Mouse (Mus musculus): ENCODE data around the gene Fzd5.

Gene Fzd5

DNA sequence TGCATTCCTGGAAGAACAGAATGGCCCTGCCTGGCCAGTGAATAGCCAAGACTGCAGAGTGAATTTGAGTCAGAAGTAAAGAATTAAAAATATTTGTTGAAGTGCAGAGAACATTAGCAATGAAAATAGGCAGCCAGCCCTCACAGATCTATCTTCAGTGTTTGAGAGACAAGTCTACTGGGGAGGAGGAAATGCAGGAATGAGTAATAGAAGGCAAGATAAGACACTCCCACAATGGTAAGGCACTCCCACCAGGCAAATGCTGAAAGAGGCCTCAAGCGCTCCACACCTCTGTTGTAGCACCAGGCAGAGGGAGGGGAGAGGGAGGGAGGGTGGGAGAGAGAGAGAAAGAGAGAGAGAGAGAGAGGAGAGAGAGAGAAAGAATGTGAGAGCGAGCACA lies 22.1 kb downstream of the Fzd5 start:
- TF ChIP-seq GATA4 (IDR thresholded peaks at IDR 0.05; ENCODE audit: insufficient replicate concordance, low read length) = no peak

GRCm38 (mm10) chr1:64712006-64712760 lies 25.4 kb downstream of the Fzd5 start:
- no peak for TF ChIP-seq GATA4 (IDR thresholded peaks at IDR 0.05; ENCODE audit: insufficient replicate concordance, low read length)

- no peak for TF ChIP-seq GATA4 (IDR thresholded peaks at IDR 0.05; ENCODE audit: insufficient replicate concordance, low read length)
Measured at GRCm38 (mm10) chr1:64709891-64710290, 27.7 kb downstream of the Fzd5 start.

DNA sequence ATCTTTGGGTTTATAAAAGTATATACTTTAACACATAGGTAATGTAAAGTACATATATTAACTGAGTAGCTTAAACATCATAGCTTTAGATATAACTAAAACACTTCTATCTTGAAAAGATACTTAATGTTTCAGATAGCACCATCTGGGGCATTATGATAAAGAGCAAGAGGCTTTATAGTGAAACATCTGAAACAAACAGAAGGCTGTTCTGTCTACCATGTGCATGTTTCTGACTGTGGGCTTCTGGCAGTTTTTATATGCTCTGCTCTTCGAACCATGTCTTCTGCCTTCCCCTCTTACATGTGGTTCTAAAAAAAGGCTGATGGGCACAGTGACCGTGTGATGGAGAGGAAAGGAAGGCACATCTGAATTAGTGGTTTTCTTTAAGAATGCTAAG lies 30.9 kb downstream of the Fzd5 start:
- TF ChIP-seq GATA4 (IDR thresholded peaks at IDR 0.05; ENCODE audit: insufficient replicate concordance, low read length) = no peak

DNA sequence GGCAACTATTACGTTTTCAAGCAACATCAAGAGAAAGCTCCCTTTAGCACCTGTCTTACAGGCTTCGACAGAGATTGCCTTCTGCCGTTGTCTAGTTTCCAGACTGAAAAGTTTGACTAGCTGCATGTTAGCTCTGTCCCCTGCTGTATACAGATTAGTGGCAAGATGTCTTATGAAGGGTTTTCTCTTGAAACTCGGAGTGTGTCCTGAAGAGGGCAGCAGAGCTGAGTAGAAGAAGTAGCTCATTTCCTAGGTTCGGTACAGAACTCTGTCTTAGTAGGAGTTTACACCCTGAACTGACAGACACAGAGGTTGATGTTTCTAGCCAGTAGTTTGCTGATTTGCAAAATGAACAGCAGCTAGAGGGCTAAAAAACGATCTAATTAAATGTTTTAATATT lies 32.3 kb downstream of the Fzd5 start:
- TF ChIP-seq GATA4 (IDR thresholded peaks at IDR 0.05; ENCODE audit: insufficient replicate concordance, low read length) = no peak

GRCm38 (mm10) chr1:64701780-64702179 lies 35.8 kb downstream of the Fzd5 start:
- TF ChIP-seq GATA4 (IDR thresholded peaks at IDR 0.05; ENCODE audit: insufficient replicate concordance, low read length) = no peak

GRCm38 (mm10) chr1:64695156-64695555 lies 42.4 kb downstream of the Fzd5 start:
- TF ChIP-seq GATA4 (IDR thresholded peaks at IDR 0.05; ENCODE audit: insufficient replicate concordance, low read length) = no peak

DNA sequence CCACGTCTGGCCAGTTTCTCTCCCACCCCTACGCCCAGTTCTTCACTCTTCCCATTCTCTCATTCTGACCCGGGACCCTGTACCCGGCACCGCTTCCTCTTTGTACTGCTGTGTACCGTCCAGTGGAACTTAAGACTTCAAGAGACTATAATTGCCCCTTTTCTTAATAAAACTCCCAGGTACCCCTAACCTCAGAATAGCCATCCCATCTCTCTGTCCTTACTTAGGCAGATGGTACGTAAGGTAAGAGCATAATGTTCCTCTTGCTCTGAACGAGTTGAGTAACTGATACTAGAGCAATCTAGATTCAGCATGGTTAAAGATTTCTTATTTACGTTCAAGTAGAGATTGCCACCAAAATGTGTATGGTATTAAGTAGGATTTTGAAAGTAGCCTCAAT lies 46.0 kb downstream of the Fzd5 start:
- TF ChIP-seq GATA4 (IDR thresholded peaks at IDR 0.05; ENCODE audit: insufficient replicate concordance, low read length) = no peak

- no peak for TF ChIP-seq GATA4 (IDR thresholded peaks at IDR 0.05; ENCODE audit: insufficient replicate concordance, low read length)
Measured at GRCm38 (mm10) chr1:64691121-64691551, 46.4 kb downstream of the Fzd5 start.

DNA sequence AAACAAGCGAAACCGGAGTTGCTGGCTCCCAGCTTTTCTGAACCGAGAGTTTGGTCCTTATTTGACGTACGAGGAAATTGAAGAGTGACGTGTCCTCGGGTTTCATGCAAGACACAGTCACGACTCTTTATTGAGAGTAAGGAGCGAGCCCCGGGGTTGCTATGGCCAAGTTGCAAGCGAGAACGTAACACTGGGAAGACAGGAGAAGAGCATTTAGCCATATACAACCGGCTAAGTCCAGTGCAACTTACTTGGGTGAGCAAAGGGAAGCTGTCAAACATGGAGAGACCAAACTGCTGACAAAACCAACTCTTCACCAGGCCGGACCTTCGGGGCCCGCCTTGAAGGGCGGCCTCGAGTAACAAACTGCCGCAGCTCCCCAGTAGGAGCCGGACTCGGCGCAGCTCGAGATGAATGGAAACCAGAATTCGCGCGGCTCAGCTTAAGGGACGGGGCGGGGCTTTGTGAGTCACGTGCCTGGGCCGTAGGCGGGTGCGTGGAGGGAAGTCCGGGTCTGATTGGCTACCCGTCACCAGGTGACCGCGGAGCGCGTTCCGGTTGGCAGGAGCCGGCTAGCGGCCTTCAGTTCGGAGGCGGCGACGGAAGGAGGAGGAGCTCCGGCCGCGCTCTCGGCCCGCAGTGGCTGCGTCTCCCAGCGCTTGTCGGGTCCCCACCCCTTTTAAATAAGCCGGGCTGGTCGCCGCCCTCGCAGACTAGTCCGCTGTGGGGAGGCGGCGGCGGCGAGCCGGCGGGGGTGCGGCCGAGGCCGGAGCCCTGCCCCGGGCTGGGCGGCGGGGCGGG lies 47.1 kb downstream of the Fzd5 start, which contains the start of gene Ccnyl1:
Ccnyl1 (plus strand) TSS at position 243 of the 801 bp plus-strand sequence.
- TF ChIP-seq GATA4 (IDR thresholded peaks at IDR 0.05; ENCODE audit: insufficient replicate concordance, low read length) = no peak

- no peak for TF ChIP-seq GATA4 (IDR thresholded peaks at IDR 0.05; ENCODE audit: insufficient replicate concordance, low read length)
Measured at GRCm38 (mm10) chr1:64689561-64690212, 47.9 kb downstream of the Fzd5 start.

DNA sequence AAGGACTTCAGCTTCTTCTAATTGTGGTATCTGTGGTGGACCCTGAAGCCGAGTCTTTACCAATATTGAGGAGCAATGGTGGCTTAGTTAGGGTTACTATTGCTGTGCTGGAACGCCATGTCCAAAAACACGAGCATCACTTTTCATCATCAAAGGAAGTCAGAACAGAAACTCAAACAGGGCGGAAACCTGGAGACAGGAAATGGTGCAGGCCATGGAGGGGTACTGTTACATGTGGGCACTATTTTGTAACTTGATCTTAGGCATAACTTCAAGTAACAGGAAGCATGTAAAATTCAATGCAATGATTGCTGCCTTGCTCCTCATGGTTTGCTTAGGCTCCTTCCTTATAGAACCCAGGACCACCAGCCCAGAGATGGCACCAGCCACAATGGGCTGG lies 49.5 kb downstream of the Fzd5 start:
- no peak for TF ChIP-seq GATA4 (IDR thresholded peaks at IDR 0.05; ENCODE audit: insufficient replicate concordance, low read length)

DNA sequence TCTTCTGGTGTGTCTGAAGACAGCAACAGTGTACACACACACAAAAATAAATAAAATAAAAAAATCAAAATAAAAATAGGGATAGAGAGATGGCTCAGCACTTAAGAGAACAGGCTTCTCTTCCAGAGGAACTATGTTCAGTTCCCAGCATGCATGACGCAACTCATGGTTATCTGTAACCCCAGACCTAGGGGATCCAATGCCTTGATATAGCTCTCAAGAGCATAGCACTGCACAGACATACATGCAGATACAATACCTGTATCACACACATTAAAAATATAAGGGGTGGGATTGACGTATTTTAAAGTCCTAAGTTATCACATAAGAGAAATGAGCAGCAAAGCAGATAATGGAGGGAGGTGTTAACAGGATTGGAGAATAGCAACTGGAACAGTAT lies 53.1 kb downstream of the Fzd5 start:
- TF ChIP-seq GATA4 (IDR thresholded peaks at IDR 0.05; ENCODE audit: insufficient replicate concordance, low read length) = no peak

- no peak for TF ChIP-seq GATA4 (IDR thresholded peaks at IDR 0.05; ENCODE audit: insufficient replicate concordance, low read length)
Measured at GRCm38 (mm10) chr1:64683039-64683438, 54.5 kb downstream of the Fzd5 start.

DNA sequence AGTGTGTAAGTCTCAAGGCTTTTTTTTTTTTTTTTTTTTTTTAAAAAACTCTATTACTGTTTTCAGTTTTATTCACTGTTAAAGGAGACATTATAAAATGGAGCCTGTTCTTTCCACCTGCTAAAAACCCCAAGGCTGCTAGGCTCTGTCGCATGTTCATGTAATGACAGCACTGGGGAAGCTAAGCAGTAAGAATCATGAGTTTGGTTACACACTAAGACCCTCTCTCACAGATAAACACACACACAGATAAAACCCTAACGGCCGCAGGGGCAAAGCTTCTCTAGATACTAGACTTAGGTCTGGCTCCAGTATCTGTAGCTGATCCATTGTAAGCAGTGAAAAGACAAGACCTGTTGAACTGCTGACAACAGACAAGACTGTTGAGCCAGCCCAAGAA lies 56.1 kb downstream of the Fzd5 start:
- TF ChIP-seq GATA4 (IDR thresholded peaks at IDR 0.05; ENCODE audit: insufficient replicate concordance, low read length) = no peak
